Mouse (Mus musculus) 3134 (cell line): ENCODE results near the gene St6galnac6.

Experiments used
- DNase-seq: peaks from one replicate; pipeline ENCODE4 v3.0.0-alpha.2; 2011; ENCODE audit warnings: low spot score; ENCODE audit not compliant: insufficient read length; ENCODE audit errors: extremely low read depth

The St6galnac6 gene

DNA sequence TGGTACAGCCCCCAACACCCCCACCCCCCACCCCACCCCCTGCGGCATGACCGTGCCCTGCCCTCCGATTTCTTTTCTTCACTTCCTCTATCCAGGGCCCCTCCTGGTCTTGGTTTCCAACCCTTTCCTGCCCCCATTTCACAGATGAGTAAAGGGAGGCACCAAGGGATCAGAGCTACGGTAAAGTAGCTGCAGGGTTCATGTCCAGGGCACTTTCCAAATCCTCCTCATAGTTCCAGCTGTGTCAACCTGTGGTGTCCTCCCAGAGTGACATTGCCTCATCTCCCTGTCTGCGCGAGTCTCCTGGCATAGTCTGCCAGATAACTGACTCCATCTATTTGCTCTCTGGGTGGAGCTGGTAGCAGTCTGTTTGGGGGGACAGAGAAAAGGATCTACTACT is 66.3 kb downstream of the St6galnac6 start:
- DNase-seq = no peak

DNA sequence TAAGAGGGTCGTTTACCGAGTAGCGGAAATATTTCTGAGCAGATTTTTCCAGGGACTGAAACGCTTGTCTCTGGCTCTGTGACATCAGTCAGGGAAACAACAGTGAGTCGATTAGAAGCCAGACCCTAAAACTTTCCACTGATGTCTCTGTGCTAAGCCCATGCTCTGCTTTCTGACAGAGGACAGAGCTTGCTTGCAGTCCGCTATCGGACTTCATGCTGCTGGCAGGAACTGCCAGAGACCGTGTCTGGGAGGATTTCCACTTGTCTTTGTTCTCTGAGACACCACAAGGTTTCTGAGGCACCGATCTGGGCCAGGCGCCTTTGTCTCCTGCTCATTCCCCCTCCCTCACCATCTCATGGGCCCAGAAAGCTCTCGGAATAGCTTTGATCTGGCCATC is 68.3 kb downstream of the St6galnac6 start:
- no peak for DNase-seq

DNA sequence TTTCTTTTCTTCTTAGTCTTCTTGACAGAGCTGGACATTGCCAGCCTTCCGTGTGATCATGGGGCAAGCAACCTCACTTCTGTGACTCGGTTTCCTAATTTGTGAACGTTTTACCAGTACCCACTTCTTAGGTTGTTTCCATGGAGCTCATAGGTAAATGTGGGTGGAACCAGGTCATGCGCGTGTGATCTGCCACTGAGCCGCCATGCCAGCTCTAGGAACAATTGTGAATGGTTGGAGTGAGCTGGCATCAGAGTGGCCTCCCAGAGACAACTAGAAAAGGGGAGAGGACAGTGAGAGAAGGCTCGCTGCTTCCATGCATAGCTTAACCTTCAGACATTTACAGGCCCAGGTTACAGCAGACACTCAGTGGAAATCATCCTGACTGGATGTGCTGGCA is 68.7 kb downstream of the St6galnac6 start:
- DNase-seq = no peak

DNA sequence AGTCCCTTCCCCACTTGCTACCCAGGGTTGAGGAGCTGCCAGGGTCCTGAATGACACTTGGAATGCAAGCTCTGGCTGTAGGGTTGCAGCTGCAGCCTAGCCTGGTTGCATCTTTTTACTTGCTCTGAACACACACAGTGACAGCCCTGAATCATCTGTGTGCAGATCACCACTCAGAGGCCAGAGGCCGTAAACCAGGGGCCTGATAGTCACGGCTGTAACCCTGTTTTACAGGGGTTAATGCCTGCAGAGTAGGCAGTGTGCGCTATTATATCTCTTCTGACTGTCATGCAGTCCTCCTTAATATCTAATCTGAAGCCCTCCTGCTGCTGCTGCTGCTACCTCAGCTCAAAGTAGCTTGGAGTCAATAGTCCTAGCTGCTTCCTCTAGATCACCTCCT is 70.4 kb downstream of the St6galnac6 start:
- DNase-seq = no peak
